Mouse (Mus musculus): Measurements from ENCODE around the gene Susd1.

Gene Susd1

DNA sequence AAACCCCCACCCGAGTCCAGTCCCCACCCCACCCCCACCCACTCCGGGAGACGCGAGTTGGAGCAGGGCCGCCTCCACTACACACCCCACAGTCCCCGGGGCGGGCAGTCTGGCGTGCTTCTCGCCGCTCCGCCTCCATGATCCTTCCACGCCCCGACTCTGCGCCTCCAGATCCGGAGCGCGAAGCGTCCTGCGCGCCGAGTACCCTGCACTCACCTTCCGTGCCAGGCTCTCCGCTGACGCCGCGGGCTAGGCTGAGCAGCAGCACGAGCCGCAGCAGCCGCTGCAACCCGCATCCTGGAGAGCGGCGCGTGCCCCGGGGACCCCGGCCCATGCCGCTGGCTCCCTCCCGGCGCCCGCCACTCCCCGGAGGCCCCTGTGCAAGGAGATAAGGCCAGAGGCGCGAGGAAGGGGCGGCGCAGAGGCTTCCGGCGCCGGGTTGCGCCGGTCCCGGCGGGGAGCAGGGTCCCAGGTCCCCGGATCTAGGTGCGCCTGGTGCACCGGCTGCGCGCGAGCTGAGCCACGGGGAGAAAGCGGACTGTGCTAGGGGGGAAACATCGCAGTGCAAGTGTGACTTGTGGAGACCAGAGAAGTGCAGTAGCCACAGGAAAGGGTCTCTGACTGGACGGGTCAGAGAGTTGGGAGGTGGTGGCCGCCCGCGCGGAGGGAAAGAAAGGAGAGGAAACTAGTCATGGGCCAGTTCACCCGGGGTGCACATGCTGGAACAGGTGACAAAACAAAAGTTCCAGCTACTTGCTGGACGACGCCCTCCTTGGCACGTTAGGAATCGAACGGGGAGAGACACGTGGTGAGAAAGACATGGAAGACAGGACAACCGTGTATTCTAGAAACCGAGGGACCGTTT lies at the start of gene Susd1:
Gene Susd1, minus strand, starts transcription at position 644 of the 865 bp plus-strand sequence.
- peak; percentile 69 for DNase-seq (ENCODE audit: low spot score)

DNA sequence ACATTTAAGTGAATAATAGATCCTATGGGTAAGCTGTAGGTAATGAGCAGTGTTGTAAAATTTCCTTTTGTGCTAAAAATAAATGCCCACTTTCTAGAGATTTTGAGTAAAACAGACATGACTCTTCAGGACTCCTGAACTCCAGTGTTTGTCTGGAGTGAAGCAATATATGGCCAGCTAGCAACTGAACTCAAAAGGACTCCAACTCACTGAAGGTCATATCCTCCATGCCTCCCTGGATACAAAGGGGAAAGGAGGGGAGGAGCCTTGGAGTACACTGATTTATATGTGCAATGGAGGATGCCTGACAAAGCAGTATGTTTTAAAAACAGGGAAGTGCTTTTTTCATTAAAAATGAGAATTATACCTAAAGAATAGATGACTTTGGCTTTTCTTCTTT lies 32.9 kb upstream of the Susd1 start:
- DNase-seq (ENCODE audit: low spot score): no peak

DNA sequence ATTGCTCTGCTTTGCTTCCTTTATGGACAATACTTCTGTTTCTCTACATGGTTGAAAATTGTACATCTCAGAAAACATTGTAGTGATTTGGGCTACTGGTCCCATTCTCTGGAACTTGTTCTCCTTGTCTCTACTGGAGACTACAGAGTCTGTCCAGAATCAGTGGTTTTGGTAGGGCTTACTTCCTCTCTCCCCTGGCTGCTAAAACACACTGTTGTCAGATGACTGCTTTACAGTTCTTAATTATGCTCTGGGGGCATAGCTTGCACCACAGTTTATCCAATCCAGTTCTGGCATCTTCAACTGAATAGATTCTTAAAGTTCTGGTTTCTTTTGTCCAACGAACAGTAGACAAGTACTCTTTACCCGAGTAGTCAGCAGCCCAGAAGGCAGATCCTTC lies 27.0 kb upstream of the Susd1 start:
- DNase-seq (ENCODE audit: low spot score): no peak

DNA sequence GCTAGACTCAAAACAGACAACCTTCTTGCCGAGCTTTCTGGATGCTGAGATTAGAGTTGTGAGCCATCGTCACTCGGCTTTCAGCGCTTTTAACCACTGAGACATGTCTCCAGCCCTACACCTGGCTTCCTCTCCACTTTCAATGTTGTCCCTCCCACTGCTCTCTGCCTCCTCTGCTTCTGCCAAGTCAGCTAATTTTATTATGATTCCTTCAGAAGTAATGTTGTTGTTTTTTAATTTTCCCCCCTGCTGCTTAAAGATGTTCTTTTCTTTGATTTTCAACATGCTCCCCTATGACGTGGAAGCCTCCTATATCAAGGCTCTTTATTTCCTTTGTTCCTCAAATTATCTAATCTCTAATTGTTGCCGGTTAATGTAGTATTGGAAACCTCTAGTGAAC lies 26.2 kb upstream of the Susd1 start:
- DNase-seq (ENCODE audit: low spot score): no peak

DNA sequence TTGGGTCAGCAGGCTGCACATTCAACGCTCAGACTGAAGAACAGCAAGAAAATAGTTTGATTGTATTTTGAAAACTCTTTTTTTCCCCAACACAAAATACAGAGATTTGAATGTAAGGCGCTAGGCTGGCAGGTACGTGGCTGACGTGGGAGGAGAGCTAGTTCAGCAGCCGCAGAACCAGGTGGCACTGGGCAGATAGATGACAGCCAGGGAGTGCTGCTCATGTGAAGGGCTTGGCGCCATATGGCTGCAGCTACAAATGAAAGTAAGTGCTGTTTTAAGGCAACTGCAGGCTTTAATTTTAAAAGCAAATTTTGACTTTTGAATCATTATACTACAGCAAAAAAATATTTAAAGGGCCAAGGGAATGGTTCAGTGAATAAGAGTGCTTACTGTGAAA lies 24.1 kb upstream of the Susd1 start:
- no peak for DNase-seq (ENCODE audit: low spot score)

DNA sequence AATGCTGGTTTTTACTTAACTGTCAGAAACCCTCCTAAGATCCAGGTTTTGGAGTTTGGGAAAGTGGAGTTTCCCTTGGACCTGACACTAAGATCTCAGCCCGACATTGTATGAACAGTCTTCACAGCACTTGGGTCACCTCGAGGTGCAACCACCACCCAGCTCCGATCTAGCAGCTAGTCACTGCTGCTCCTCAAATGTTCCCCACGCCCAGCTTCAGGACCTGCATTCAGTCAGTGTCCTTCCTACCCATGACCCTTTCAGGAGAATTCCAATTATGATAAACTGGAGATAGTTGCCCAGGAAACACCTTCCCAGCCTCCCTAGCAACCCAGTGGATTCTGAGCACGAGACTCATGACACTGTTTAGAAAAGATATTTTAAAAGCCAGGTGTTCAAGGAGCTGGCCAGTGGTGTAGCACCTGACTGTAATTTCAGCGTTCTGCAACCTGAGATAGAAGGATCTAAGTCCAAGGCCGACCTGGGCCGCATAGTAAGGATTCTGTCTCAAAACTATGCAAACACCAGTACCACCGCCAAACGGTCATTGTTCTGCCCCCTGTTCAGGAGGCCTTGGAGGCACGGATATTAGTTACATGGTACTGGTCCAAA lies 22.8 kb upstream of the Susd1 start:
- no peak for DNase-seq (ENCODE audit: low spot score)

DNA sequence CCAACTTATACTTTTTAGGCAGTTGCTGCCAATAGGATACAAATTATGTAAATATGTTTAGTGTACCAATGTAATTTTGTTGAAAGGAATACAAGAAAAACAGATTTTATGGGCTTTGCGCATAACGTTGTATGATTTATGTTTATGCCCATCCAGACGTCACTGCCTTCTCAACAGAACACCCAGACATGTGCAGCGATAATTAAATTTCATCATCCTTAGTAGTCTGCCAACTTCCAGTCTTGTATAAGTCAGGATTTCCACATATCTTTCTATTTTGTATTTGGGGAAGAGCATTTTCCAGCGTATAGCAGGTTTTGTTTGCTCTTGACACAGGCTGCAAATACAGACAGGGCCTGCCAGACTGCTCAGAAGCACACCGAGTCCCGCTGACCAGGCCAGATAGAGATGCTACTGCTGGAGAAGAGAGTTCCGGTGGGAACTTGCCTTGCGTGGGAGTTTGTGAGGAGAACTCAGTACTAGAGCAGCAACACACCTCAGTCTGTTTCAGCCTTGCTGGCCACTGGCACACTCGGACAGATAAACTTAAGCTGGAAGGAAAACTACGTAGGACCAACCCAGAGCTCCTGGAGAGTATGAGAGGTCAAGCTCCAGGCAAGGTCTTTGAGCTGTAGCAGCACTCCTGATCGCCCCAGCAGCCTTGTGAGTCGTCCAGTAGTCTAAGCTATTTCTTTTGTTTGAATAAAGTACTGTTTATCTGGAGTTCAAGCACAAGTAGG lies 21.0 kb upstream of the Susd1 start:
- DNase-seq (ENCODE audit: low spot score): no peak

DNA sequence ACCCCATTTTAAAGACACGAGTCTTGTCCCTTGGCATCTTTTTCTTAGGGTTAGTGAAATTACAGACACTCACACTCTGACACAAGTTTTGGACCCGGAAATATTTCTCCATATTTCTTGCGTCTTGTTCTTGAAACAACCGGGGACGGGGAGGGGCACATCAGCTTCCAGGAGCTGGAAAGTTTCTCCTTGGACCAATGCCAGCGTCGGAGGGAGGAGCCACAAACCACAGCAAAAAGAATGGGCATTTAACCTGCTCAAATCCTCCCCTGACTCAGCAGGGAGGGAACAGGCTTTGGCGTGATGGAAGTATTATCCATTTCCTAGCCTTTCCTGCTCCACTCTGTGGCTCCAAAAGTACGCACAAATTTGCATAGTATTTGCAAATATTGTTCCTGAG lies 19.5 kb upstream of the Susd1 start:
- no peak for DNase-seq (ENCODE audit: low spot score)

DNA sequence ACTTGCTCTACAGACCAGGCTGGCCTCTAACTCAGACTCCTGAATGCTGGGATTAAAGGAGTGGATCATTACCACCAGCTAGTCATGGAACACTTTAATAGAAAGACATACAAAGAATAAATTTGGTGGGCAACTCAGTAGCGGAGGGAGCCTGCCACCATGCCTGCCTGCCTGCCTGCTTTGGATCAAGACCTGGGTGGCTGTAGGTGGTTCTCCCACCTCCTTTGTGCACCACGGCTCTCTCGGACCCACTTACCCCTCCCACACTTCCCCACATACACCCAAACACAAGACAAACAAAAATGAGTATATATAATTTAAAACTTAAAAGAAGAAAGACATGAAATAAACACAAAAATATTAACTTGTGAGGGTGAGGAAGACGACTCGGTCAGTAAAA lies 18.7 kb upstream of the Susd1 start:
- DNase-seq (ENCODE audit: low spot score): no peak

DNA sequence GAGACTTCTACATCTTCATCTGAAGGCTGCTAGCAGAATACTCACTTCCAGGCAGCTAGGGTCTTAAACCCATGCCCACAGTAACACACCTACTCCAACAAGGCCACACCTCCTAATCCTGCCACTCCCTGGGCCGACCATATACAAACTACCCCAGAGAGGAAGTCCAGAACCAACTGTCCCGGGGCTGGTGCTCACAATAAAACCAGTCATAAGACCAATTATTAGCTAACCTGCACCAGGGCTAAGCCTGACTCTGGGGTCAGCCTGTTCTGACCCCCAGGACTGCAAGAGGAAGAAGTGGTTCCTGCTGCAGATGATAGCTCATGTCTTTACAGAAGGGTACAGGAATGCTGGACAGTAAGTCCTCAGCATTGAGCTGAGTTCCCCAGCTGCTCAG lies 17.0 kb upstream of the Susd1 start:
- no peak for DNase-seq (ENCODE audit: low spot score)

DNA sequence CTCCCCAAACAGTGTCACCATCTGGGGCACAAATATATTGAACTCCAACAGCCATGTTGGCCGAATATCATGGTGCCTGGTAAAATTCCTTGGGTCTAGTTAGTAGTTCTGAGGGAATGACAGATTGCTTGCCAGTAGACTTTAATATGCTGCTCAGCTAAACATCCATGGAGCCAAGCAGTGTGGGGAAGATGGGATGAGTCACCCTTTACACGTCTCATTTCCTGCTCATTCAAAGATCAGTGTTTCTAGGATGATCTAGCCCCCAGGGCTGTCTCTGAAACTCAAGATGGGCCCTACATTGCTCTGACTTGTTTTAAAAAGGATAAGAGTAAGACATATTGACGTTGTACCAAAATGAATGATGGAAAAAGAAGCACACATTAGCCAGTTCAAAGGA lies 15.6 kb upstream of the Susd1 start:
- DNase-seq (ENCODE audit: low spot score): no peak

DNA sequence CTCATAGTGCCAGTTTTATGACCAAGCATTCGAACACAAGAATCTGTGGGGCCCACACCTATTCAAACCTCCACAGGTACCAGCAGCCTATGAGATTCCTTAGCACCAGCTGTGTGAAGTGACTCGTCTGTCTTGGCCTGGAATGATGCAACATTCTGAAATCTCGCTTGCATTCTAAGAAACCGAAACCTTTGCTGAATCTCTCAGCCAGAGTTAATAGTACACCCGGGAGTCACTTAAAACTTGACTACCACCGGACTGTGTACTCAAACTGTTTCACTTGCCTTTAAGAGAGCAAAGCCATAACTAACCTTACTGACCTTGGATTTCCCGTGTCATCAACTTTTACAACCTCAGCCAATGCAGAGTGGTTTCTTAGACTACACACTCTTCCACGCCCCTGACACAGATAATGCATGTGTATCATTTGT lies 14.1 kb upstream of the Susd1 start:
- DNase-seq (ENCODE audit: low spot score): no peak

DNA sequence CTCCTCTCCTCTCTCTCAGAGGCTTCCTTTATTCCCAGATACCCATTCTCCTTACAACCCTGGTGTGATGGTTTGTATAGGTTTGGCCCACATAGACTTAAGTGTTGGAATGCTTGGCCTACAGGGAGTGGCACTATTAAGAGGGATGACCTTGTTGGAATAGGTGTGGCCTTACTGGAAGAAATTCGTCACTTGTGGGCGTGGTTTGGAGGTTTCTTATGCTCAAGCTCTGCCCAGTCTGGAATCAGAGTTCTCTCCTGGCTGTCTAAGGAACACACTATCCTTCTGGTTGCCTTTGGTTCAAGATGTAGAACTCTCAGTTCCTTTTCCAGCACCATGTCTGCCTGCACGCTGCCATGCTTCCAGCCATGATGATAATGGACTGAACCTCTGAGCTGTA lies 12.5 kb upstream of the Susd1 start:
- no peak for DNase-seq (ENCODE audit: low spot score)

DNA sequence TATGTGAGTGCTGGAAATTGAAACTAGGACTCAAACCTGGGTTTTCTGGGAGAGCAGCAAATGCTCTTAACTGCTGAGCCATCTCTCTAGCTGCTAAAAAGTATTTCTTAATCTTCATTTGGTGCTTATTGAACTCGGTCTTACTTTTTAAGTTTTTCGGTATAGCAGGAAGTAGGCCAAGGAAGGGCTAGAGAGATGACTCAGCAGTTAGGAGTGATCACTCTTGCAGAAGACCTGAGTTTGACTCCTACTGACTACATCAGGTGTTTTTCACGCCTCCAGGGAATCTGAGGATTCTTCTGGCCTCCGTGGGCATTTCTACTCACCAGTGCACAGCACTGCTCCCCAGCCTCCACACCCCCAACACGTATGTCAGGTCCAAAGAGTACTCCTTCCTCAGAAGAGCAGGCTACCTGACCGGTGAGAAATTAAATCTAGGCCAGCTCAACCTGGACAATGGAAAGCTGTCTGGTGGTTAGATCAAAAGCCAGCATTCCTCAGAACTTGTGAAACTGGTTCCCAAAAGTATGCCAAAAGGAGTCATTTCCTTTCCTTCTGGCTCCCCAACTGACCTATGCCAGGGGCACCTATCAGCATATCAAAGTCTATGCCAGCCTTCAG lies 11.9 kb upstream of the Susd1 start:
- no peak for DNase-seq (ENCODE audit: low spot score)

DNA sequence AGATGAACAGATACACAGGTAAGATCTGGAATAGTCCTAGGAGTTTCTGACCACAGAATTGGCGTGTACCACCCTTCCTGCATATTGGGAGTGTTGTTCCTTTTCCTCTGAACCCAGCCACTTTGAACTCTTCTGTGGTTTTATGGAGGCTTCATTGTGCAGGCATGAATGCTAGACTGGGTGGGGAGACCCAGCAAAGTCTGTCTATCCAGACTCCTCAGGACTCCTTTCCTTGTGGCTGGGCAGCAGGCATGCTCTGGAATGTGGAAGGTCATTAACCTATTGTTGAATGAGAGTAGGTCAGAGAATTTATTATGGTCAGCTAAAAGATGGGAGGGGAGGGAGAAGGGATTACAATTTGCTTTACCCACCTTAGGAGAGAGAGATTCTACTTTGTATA lies 8.9 kb upstream of the Susd1 start:
- DNase-seq (ENCODE audit: low spot score): no peak

DNA sequence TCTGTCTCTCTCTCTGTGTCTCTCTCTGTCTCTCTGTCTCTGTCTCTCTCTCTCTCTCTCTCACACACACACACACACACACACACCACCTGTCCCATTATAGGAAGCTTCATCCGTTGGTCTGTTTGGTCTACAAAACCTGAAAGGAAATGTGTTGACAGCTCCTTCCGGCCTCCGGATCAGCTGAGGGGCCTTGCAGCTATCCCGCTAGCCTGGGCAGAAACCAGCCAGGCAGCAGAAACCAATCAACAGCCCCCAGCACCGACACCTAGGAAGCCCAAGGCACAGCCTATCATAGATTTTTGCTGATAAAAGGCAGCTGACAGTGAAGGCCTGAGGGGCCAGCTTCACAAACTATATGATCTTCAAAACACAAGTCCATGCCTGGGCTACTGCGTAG lies 7.1 kb upstream of the Susd1 start:
- no peak for DNase-seq (ENCODE audit: low spot score)

DNA sequence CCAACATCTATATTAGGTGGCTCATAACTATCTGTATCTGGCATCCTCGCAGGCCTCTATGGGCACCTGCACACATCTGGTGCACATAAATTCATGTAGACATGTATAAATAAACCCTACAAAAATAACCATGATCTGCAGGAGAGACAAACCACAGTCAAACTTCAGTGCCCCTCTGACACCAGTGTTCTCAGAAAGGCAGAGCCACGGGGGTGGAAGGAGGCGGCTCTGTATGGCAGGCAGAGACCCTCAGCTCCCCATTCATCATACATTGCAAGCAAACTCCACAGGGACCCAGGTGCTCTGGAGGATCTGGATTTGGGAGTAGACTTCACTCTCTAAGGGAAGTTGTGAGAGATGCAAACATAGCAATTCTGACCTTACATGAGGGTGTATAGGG lies 6.6 kb upstream of the Susd1 start:
- no peak for DNase-seq (ENCODE audit: low spot score)

DNA sequence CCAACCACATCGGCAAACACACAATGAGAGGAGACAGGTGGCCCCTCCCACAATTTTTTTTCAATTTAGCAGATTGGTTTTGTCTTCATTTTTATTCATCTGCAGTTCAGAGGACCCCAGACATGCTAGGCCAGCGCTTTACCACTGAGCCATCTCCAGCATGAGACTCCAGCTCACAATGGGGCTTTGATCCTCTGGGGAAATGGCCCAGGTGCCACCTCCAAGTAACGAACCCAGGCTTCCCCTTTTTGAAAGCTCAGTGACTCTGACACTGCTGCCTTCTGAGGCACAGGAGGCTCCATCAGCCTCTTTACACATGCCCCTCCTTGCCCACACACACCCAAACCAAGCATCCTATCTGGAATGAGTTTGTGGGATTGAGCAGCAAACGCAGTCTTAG lies 5.7 kb upstream of the Susd1 start:
- DNase-seq (ENCODE audit: low spot score): no peak

DNA sequence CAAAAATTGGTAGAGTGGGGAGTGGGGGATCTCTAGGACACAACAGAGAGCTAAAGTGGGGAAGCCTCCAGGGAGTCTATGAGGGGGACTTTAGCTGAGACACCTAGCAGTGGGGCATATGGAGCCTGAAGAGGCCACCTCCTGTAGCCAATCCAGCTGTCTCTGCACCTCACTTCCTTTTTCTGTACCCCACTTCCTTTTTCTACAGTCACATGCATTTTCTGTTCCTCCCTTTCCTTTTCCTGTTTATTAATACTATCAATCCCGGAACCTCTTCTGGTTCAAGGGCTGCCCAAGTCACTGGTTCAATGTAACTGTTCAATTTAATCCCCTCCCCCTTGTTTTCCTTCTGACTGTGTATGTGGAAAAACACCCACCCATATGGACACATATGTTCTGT lies 2.8 kb upstream of the Susd1 start:
- DNase-seq (ENCODE audit: low spot score): no peak

DNA sequence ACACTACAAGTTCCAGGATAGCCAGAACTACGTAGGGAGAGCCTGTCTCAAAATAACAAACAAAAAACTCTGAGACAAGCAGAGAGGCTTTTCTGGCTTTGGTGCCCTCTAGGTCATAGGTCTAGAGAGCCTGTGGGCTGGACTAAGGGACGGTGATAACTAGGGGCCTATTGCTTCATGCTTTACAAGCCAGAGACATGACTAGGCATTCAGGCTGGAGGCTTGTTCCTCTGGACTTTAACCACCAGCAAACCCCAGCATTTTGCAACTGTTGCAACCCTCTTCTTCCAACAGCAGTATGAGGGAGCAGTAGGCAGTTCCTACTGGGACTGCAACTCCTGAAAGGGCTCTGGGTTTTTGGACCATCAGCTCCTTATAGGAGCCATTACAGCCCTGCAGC lies 1.5 kb upstream of the Susd1 start:
- no peak for DNase-seq (ENCODE audit: low spot score)

DNA sequence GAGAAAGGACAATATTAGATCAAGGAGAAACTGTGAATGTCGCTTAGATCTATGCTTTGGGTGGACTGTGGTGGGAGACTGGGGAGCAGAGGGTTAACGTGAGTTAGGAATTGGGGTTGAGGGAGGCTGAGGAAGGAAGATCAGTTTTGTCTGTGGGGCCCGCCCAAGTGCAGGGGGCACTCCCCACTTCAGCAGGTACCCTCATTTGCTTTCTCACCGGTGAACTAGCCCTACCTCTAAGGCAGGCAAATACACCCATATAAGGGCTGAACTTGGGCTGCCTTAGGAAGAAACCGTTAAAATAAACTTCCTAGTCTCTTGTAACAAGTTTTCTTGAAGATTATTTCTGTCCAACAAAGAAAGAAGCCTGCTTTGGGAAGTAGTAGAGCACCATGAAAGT lies 608 bp upstream of the Susd1 start:
- no peak for DNase-seq (ENCODE audit: low spot score)

DNA sequence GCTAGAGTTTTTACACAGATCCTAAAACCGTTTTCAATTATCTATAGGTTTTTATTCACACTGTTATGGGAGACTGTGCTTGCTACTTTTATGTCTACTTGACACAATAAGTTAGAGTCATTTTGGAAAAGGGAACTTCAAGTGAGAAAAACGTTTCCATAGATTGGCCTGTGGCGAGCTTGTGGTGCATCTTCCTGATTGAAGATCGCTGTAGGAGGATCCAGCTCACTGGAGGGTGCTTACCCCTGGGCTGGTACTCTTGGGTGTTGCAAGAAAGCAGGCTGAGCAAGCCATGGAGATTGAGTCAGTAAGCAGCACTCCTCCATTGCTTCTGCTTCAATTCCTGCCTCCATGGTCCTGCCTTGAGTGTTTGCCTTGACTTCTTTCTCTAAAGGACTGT lies 2.5 kb downstream of the Susd1 start:
- no peak for DNase-seq (ENCODE audit: low spot score)

DNA sequence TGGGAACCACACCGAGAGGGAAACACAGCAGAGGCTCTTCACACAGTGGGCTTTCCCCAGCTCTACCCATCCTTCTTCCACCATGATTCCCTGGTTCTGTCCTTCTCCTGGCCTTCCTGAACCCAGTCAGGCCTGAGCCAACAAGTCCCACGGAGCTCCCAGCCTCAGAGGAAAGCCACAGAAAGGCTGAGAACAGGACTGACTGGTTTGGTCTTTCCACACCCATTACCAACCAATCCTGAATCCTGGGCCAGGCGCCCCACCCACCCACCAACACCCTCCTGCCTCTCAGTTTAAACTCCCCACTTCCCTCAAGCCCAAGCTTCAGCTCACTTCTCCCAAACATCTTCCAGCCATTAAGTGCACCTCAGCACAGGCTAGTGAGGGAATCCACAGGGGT lies 4.4 kb downstream of the Susd1 start:
- no peak for DNase-seq (ENCODE audit: low spot score)

Data from spleen, adult 12 weeks (tissue).